Mouse (Mus musculus) splenic B cell, adult 2 months (primary cell): Measurements from ENCODE around the gene Lhfpl2.

Source experiments
- DNase-seq: peaks from one replicate; pipeline ENCODE4 v3.0.0-alpha.2; 2011; ENCODE audit warnings: low read depth, low spot score
- H3K27me3 ChIP-seq: 2 replicates; pipeline ENCODE4 v1.6.1; 2012; ENCODE audit warnings: mild to moderate bottlenecking, low read length, moderate library complexity, mixed read lengths; ENCODE audit not compliant: control insufficient read depth, poor library complexity, insufficient read depth, severe bottlenecking
- H3K36me3 ChIP-seq: 2 replicates; pipeline ENCODE4 v1.6.1; 2012; ENCODE audit warnings: mild to moderate bottlenecking, low read length, moderate library complexity, mixed read lengths; ENCODE audit not compliant: control insufficient read depth, poor library complexity, insufficient read depth, severe bottlenecking

The Lhfpl2 gene

DNA sequence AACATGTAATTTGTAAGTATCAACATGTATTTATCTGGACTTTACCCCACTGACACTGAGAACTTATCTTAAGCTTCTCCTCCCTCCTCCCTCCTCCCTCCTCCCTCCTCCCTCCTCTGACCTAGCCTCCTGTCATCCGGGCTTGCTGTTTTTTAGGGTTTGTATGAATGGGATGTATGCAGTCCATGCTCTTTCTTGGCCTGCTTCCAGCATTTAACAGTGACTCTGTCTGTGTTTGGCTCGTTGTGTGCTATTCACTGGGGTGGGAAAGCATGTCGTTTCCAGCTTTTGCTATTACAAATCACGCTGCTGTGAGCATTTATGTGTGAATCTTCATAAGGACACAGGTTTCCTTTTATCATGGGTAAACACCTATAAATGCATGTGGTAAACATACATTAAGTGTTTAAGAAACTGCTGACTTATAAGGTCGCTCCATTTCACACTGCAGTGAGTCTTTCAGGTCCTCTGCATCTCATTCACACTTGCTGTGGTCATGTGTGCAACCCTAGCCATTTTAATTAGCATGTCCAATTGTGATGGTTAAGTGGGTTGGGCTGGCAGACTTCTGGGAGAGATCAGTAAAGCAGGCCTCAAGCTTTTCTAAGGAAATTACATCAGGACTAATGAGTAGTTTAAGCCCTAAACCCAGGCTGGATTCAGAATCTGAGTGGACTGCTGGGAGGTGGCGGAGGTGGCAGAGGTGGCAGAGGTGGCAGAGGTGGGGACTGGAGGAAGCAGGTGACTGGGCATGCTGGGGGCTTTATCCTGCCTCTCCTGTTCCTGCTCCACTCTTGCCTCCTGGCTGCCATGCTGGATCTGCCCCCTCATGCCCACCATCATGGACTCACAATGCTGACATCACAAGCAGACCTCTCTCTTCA lies 153.9 kb downstream of the Lhfpl2 start:
- Histone ChIP-seq H3K36me3 (no peaks in the 10 kb centered on the region), H3K27me3 (no peaks in the 10 kb centered on the region)
- DNase-seq: no peak

DNA sequence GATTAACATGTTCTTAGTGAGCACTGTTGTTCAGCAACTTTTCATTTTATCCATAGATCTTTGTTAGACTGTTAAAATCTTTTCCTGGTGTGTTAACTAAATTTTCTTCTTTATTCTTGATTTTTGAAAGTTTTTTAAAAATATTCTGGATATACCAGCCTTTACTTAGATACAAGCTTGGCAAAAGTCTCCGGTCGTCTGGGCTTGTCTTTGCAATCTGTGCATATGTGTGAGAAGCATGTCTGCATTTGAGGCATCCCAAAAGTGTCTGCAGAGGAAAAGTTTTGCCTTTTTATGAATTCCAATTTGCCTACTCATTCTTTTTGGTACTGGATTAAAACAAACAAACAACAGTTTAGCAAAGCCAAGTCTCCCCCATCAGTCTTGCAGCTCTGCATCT lies 154.6 kb downstream of the Lhfpl2 start:
- Histone ChIP-seq H3K27me3 (no peaks in the 10 kb centered on the region), H3K36me3 (no peaks in the 10 kb centered on the region)
- no peak for DNase-seq

- no peaks in the 10 kb centered on the region for H3K27me3 ChIP-seq
- DNase-seq: no peak
- no peaks in the 10 kb centered on the region for H3K36me3 ChIP-seq
Observed at GRCm38 (mm10) chr13:94212716-94213115, 155.1 kb downstream of the Lhfpl2 start.

- no peak for DNase-seq
- Histone ChIP-seq H3K36me3 (no peaks in the 10 kb centered on the region), H3K27me3 (no peaks in the 10 kb centered on the region)
Observed at GRCm38 (mm10) chr13:94223609-94224008, 166.0 kb downstream of the Lhfpl2 start.

DNA sequence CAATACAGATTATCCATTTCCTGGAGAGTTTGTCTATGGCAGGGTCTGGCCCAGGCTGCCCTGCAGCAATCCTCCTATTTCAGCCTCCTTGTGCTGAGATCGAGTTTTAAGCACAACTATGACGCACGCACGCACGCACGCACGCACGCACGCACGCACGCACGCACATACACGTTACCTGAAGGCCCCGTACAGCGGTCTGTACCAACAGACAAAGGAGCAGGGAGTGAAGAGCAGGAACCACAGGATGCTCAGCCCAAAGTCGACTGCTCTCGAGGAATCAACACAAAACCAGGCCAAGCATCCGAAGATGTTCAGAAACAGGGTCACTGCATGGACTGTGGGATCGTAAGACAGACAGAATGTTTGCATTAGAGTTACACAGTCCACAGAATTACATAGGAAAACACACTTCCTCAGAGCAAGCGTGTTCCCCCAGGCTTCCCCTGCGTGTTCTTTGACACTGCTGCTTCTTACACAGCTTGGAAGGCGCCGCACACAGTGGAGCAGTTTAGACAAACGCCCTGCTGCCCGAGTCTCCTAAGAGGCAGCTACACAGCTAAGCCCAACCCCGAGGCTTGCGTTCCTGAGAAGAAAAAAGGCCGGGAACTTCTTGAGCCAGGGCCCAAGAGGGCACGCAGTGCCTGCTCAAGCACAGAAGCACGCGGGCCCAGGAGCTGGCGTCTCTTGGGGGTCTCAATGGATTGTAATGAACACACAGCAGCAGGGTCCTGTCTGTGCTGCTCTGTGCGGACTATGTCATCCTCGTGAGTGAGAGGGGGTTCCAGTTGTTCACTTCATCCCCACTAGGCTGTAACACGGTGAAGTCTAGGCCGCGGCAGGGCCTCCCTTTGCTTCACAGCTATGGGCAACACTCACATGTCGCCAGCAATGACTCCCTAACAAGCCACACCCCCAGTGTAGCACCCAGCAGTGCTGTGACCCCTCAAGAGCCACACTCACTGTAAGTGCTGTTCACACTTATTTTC lies 167.4 kb downstream of the Lhfpl2 start:
- Histone ChIP-seq H3K36me3 (no peaks in the 10 kb centered on the region), H3K27me3 (no peaks in the 10 kb centered on the region)
- no peak for DNase-seq

GRCm38 (mm10) chr13:94231871-94232270 lies 174.3 kb downstream of the Lhfpl2 start:
- no peaks in the 10 kb centered on the region for H3K27me3 ChIP-seq
- no peaks in the 10 kb centered on the region for H3K36me3 ChIP-seq
- no peak for DNase-seq

GRCm38 (mm10) chr13:94239488-94239887 lies 181.9 kb downstream of the Lhfpl2 start:
- DNase-seq: no peak
- no peaks in the 10 kb centered on the region for H3K36me3 ChIP-seq

DNA sequence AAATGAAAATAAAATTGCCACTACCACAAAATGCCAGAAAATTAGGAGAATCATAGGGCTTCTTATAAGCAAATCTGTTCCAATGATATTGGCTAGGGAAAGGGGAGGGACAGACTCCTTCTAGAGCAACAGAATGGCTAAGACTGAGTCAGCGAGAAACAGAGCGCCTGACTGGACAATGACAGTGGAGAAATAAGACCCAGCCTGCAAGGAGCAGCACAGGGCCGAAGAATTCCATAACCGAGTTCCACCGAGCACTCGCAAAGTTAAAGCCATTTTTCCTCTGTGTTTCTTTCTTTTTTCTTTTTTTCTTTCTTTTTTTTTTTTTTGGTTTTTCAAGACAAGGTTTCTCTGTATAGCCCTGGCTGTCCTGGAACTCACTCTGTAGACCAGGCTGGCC lies 182.5 kb downstream of the Lhfpl2 start:
- Histone ChIP-seq H3K36me3 (no peaks in the 10 kb centered on the region), H3K27me3 (no peaks in the 10 kb centered on the region)
- no peak for DNase-seq

More at GRCm38 (mm10) chr13:94239488-94239887, 181.9 kb downstream of the Lhfpl2 start:
- no peaks in the 10 kb centered on the region for H3K27me3 ChIP-seq

- no peaks in the 10 kb centered on the region for H3K27me3 ChIP-seq
- DNase-seq: no peak
- no peaks in the 10 kb centered on the region for H3K36me3 ChIP-seq
Observed at GRCm38 (mm10) chr13:94240873-94241272, 183.3 kb downstream of the Lhfpl2 start.

- DNase-seq: no peak
- H3K36me3 ChIP-seq: no peaks in the 10 kb centered on the region
- H3K27me3 ChIP-seq: no peaks in the 10 kb centered on the region
Observed at GRCm38 (mm10) chr13:94241892-94242524, 184.4 kb downstream of the Lhfpl2 start.

DNA sequence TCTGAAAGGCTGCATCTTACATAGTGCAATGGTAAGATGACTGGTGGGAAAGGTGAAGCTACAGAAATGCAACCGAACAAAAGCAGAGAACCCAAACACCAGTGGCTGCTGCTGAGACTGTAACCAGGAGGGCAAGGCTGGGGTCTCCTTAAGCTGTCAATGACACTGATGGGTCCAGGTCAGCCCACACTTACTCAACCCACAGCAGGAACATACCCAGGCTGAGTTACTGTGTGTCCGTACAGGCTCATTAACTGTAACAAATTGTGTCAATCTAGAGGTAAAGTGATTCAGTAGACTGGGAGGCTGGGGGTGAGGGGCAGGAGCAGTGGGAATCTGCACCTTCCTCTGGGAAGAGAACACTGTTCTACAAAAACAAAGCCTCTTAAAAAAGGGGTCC lies 185.3 kb downstream of the Lhfpl2 start:
- DNase-seq: no peak
- H3K27me3 ChIP-seq: no peaks in the 10 kb centered on the region
- H3K36me3 ChIP-seq: no peaks in the 10 kb centered on the region
